Mouse (Mus musculus) lung, postnatal 0 days (tissue): ENCODE measurements around the gene Cd9.

Experiments
- CTCF ChIP-seq: IDR thresholded peaks from 2 replicates; pipeline ENCODE4 v1.5.1; 2016; ENCODE audit warnings: antibody characterized with exemption, mild to moderate bottlenecking
- EP300 ChIP-seq: IDR thresholded peaks from 2 replicates; pipeline ENCODE4 v1.6.1; 2016; ENCODE audit warnings: antibody characterized with exemption, mild to moderate bottlenecking, control low read depth

DNA sequence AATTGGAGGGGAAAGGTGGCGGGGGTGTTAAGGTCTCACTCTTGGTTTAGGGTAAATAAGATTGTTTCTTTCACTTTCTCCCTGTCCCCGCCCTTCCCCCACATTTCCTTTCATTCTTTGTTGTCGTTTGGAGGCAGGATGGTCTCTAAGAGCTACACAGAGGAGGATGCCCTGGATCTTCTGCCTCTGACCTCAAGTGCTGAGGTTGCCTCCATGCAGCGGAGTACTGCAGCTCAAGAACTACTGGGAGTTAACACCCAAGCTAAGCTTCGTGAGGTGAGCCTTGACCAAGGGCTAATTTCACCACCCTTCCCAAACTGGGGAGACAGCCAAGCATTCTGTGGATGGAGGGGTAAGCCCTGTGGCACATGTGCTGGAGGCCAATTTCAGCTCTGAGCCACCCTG, 12.2 kb downstream of the Cd9 start:
- TF ChIP-seq CTCF (no peak), EP300 (no peak)
